Mouse (Mus musculus): ENCODE measurements at regions not wholly inside any gene's neighbourhood (a gene's known extent, or its start where the extent isn't known, plus 50 kb on each side); places are given as distances from the start of the nearest gene placed in this dataset.

- DNase-seq (ENCODE audit: low spot score in 2 of 2) = no peak
These were observed 712.0 kb downstream of the Vrk1 start for GRCm38 (mm10) chr12:106722010-106722362.

GRCm38 (mm10) chr12:106722761-106723160, 712.7 kb downstream of the Vrk1 start:
- DNase-seq (ENCODE audit: low spot score in 2 of 2) = no peak

GRCm38 (mm10) chr12:106726920-106727319, 716.9 kb downstream of the Vrk1 start:
- no peak for DNase-seq (ENCODE audit: low spot score in 2 of 2)

GRCm38 (mm10) chr12:106727486-106727885, 717.5 kb downstream of the Vrk1 start:
- DNase-seq (ENCODE audit: low spot score in 2 of 2) = no peak

- no peak for DNase-seq (ENCODE audit: low spot score in 2 of 2)
These were observed 719.7 kb downstream of the Vrk1 start for GRCm38 (mm10) chr12:106729686-106730085.

- DNase-seq (ENCODE audit: low spot score in 2 of 2) = no peak
These were observed 722.3 kb downstream of the Vrk1 start for GRCm38 (mm10) chr12:106732108-106732857.

GRCm38 (mm10) chr12:106748765-106749164, 738.7 kb downstream of the Vrk1 start:
- no peak for DNase-seq (ENCODE audit: low spot score in 2 of 2)

GRCm38 (mm10) chr12:106763552-106763951, 724.9 kb upstream of the 3110018I06Rik start:
- DNase-seq (ENCODE audit: low spot score in 2 of 2) = no peak

- no peak for DNase-seq (ENCODE audit: low spot score in 2 of 2)
These were observed 723.9 kb upstream of the 3110018I06Rik start for GRCm38 (mm10) chr12:106764516-106764915.

GRCm38 (mm10) chr12:106773536-106773935, 714.9 kb upstream of the 3110018I06Rik start:
- no peak for DNase-seq (ENCODE audit: low spot score in 2 of 2)

GRCm38 (mm10) chr12:106796596-106796995, 691.8 kb upstream of the 3110018I06Rik start:
- DNase-seq (ENCODE audit: low spot score in 2 of 2) = no peak

GRCm38 (mm10) chr12:106819736-106820135, 668.7 kb upstream of the 3110018I06Rik start:
- no peak for DNase-seq (ENCODE audit: low spot score in 2 of 2)

GRCm38 (mm10) chr12:106822311-106822710, 666.1 kb upstream of the 3110018I06Rik start:
- DNase-seq (ENCODE audit: low spot score in 2 of 2) = no peak

GRCm38 (mm10) chr12:106828542-106828941, 659.9 kb upstream of the 3110018I06Rik start:
- DNase-seq (ENCODE audit: low spot score in 2 of 2) = no peak

GRCm38 (mm10) chr12:106829323-106829722, 659.1 kb upstream of the 3110018I06Rik start:
- no peak for DNase-seq (ENCODE audit: low spot score in 2 of 2)

GRCm38 (mm10) chr12:106835241-106835640, 653.2 kb upstream of the 3110018I06Rik start:
- DNase-seq (ENCODE audit: low spot score in 2 of 2) = no peak

GRCm38 (mm10) chr12:106839618-106840017, 648.8 kb upstream of the 3110018I06Rik start:
- no peak for DNase-seq (ENCODE audit: low spot score in 2 of 2)

- DNase-seq (ENCODE audit: low spot score in 2 of 2) = no peak
These were observed 648.2 kb upstream of the 3110018I06Rik start for GRCm38 (mm10) chr12:106840150-106840651.

GRCm38 (mm10) chr12:106841996-106842395, 646.4 kb upstream of the 3110018I06Rik start:
- no peak for DNase-seq (ENCODE audit: low spot score in 2 of 2)

- no peak for DNase-seq (ENCODE audit: low spot score in 2 of 2)
These were observed 646.0 kb upstream of the 3110018I06Rik start for GRCm38 (mm10) chr12:106842396-106842795.

- DNase-seq (ENCODE audit: low spot score in 2 of 2) = no peak
These were observed 636.8 kb upstream of the 3110018I06Rik start for GRCm38 (mm10) chr12:106851666-106852065.

GRCm38 (mm10) chr12:106852736-106853135, 635.7 kb upstream of the 3110018I06Rik start:
- DNase-seq (ENCODE audit: low spot score in 2 of 2) = no peak

GRCm38 (mm10) chr12:106853711-106854240, 634.7 kb upstream of the 3110018I06Rik start:
- no peak for DNase-seq (ENCODE audit: low spot score in 2 of 2)
